Mouse (Mus musculus): ENCODE results near the gene Tenm3. TPM values are rescaled to one million over a fixed set of nuclear protein-coding genes. Genes with fewer than 3 reads are reported as not detected.

Gene Tenm3
- total RNA-seq, 1 experiment from 2014 or later: not detected

GRCm38 (mm10) chr8:48544840-48545239, 298.9 kb downstream of the Tenm3 start:
- ATAC-seq (replicated peaks; ENCODE audit: low read depth, poor library complexity, severe bottlenecking): no peak

- no peak for ATAC-seq (replicated peaks; ENCODE audit: low read depth, poor library complexity, severe bottlenecking)
Measured at GRCm38 (mm10) chr8:48542141-48542540, 301.6 kb downstream of the Tenm3 start.

- ATAC-seq (replicated peaks; ENCODE audit: low read depth, poor library complexity, severe bottlenecking): no peak
Measured at GRCm38 (mm10) chr8:48540894-48541293, 302.9 kb downstream of the Tenm3 start.

- no peak for ATAC-seq (replicated peaks; ENCODE audit: low read depth, poor library complexity, severe bottlenecking)
Measured at GRCm38 (mm10) chr8:48535833-48536232, 307.9 kb downstream of the Tenm3 start.

- ATAC-seq (replicated peaks; ENCODE audit: low read depth, poor library complexity, severe bottlenecking): peak; percentile 66
Measured at GRCm38 (mm10) chr8:48531795-48532194, 312.0 kb downstream of the Tenm3 start.

GRCm38 (mm10) chr8:48530916-48531570, 312.7 kb downstream of the Tenm3 start:
- no peak for ATAC-seq (replicated peaks; ENCODE audit: low read depth, poor library complexity, severe bottlenecking)

GRCm38 (mm10) chr8:48527418-48527817, 316.3 kb downstream of the Tenm3 start:
- no peak for ATAC-seq (replicated peaks; ENCODE audit: low read depth, poor library complexity, severe bottlenecking)

GRCm38 (mm10) chr8:48522536-48523123, 321.1 kb downstream of the Tenm3 start:
- ATAC-seq (replicated peaks; ENCODE audit: low read depth, poor library complexity, severe bottlenecking): no peak

GRCm38 (mm10) chr8:48522004-48522403, 321.7 kb downstream of the Tenm3 start:
- no peak for ATAC-seq (replicated peaks; ENCODE audit: low read depth, poor library complexity, severe bottlenecking)

GRCm38 (mm10) chr8:48517431-48517830, 326.3 kb downstream of the Tenm3 start:
- ATAC-seq (replicated peaks; ENCODE audit: low read depth, poor library complexity, severe bottlenecking): no peak

- no peak for ATAC-seq (replicated peaks; ENCODE audit: low read depth, poor library complexity, severe bottlenecking)
Measured at GRCm38 (mm10) chr8:48514230-48514629, 329.5 kb downstream of the Tenm3 start.

GRCm38 (mm10) chr8:48513801-48514200, 329.9 kb downstream of the Tenm3 start:
- no peak for ATAC-seq (replicated peaks; ENCODE audit: low read depth, poor library complexity, severe bottlenecking)

- no peak for ATAC-seq (replicated peaks; ENCODE audit: low read depth, poor library complexity, severe bottlenecking)
Measured at GRCm38 (mm10) chr8:48511546-48511945, 332.2 kb downstream of the Tenm3 start.

GRCm38 (mm10) chr8:48511137-48511536, 332.6 kb downstream of the Tenm3 start:
- ATAC-seq (replicated peaks; ENCODE audit: low read depth, poor library complexity, severe bottlenecking): no peak

- no peak for ATAC-seq (replicated peaks; ENCODE audit: low read depth, poor library complexity, severe bottlenecking)
Measured at GRCm38 (mm10) chr8:48508641-48509599, 334.8 kb downstream of the Tenm3 start.

GRCm38 (mm10) chr8:48507719-48508501, 335.8 kb downstream of the Tenm3 start:
- ATAC-seq (replicated peaks; ENCODE audit: low read depth, poor library complexity, severe bottlenecking): no peak

GRCm38 (mm10) chr8:48492491-48492890, 351.3 kb downstream of the Tenm3 start:
- 0 out of 2 replicates have a peak, but pooled peaks have one; percentile 42 for ATAC-seq (replicated peaks; ENCODE audit: low read depth, poor library complexity, severe bottlenecking)

GRCm38 (mm10) chr8:48490635-48491165, 353.1 kb downstream of the Tenm3 start:
- ATAC-seq (replicated peaks; ENCODE audit: low read depth, poor library complexity, severe bottlenecking): no peak

GRCm38 (mm10) chr8:48489936-48490634, 353.7 kb downstream of the Tenm3 start:
- ATAC-seq (replicated peaks; ENCODE audit: low read depth, poor library complexity, severe bottlenecking): no peak
